Mouse (Mus musculus): ENCODE measurements around the gene Cd5. TPM values are rescaled to one million over a fixed set of nuclear protein-coding genes. Genes with fewer than 3 reads are reported as not detected.

Gene Cd5
- total and polyA plus RNA-seq, 2 experiments, result 0.28 to 0.49 TPM

- Histone ChIP-seq H3K27ac (replicated peaks; ENCODE audit: insufficient read depth, low read depth, low read length) (no peak overlapping the region), H3K9ac (ENCODE audit: low read depth, low read length) (no peak overlapping the region), H3K4me3 (ENCODE audit: insufficient read depth, low read depth, low read length) (no peak overlapping the region), H3K36me3 (ENCODE audit: control insufficient read depth, insufficient read depth, low read length) (no peaks in the 10 kb centered on the region), H3K79me2 (ENCODE audit: control insufficient read depth, insufficient read depth, low read length) (no peaks in the 10 kb centered on the region), H3K4me1 (ENCODE audit: control insufficient read depth, insufficient read depth, low read length) (no peaks in the 10 kb centered on the region), H3K27me3 (ENCODE audit: control insufficient read depth, insufficient read depth, low read length) (no peaks in the 10 kb centered on the region)
- WGBS, result 77% methylated on average over 6 of the region's 6 CpGs
- TF ChIP-seq POLR2A (IDR thresholded peaks at IDR 0.05; ENCODE audit: extremely low read depth, insufficient read depth, low read length), result no peak
- DNase-seq (ENCODE audit: extremely low read depth, low read depth, low spot score), result no peak
Measured at GRCm38 (mm10) chr19:10762468-10762867, 23.7 kb upstream of the Cd5 start.

- no peak overlapping the region for H3K4me3 ChIP-seq (ENCODE audit: insufficient read depth, low read depth, low read length)
- TF ChIP-seq POLR2A (IDR thresholded peaks at IDR 0.05; ENCODE audit: extremely low read depth, insufficient read depth, low read length), result no peak
- TF ChIP-seq CTCF (IDR thresholded peaks at IDR 0.05; ENCODE audit: low read depth, low read length), result no peak
- H3K27me3 ChIP-seq (ENCODE audit: control insufficient read depth, insufficient read depth, low read length), result no peaks in the 10 kb centered on the region
- H3K4me1 ChIP-seq (ENCODE audit: control insufficient read depth, insufficient read depth, low read length), result no peaks in the 10 kb centered on the region
- WGBS, result 87% methylated on average over 8 of the region's 8 CpGs
- H3K79me2 ChIP-seq (ENCODE audit: control insufficient read depth, insufficient read depth, low read length), result no peaks in the 10 kb centered on the region
- no peak for DNase-seq (ENCODE audit: extremely low read depth, low read depth, low spot score)
- no peak overlapping the region for H3K9ac ChIP-seq (ENCODE audit: low read depth, low read length)
- no peak overlapping the region for H3K27ac ChIP-seq (replicated peaks; ENCODE audit: insufficient read depth, low read depth, low read length)
- no peaks in the 10 kb centered on the region for H3K36me3 ChIP-seq (ENCODE audit: control insufficient read depth, insufficient read depth, low read length)
Measured at GRCm38 (mm10) chr19:10761794-10762415, 23.1 kb upstream of the Cd5 start.

GRCm38 (mm10) chr19:10759983-10760831 is 21.4 kb upstream of the Cd5 start:
- 70% methylated on average over 9 of the region's 9 CpGs for WGBS

GRCm38 (mm10) chr19:10759525-10759924 is 20.7 kb upstream of the Cd5 start:
- Histone ChIP-seq H3K27ac (replicated peaks; ENCODE audit: insufficient read depth, low read depth, low read length) (no peak overlapping the region), H3K27me3 (ENCODE audit: control insufficient read depth, insufficient read depth, low read length) (no peaks in the 10 kb centered on the region), H3K4me3 (ENCODE audit: insufficient read depth, low read depth, low read length) (no peak overlapping the region), H3K79me2 (ENCODE audit: control insufficient read depth, insufficient read depth, low read length) (no peaks in the 10 kb centered on the region), H3K4me1 (ENCODE audit: control insufficient read depth, insufficient read depth, low read length) (no peaks in the 10 kb centered on the region), H3K36me3 (ENCODE audit: control insufficient read depth, insufficient read depth, low read length) (no peaks in the 10 kb centered on the region), H3K9ac (ENCODE audit: low read depth, low read length) (no peak overlapping the region)
- TF ChIP-seq CTCF (IDR thresholded peaks at IDR 0.05; ENCODE audit: low read depth, low read length), result no peak
- no peak for TF ChIP-seq POLR2A (IDR thresholded peaks at IDR 0.05; ENCODE audit: extremely low read depth, insufficient read depth, low read length)
- DNase-seq (ENCODE audit: extremely low read depth, low read depth, low spot score), result no peak

More at GRCm38 (mm10) chr19:10759983-10760831, 21.4 kb upstream of the Cd5 start:
- Histone ChIP-seq H3K4me1 (ENCODE audit: control insufficient read depth, insufficient read depth, low read length) (no peaks in the 10 kb centered on the region), H3K27me3 (ENCODE audit: control insufficient read depth, insufficient read depth, low read length) (no peaks in the 10 kb centered on the region), H3K9ac (ENCODE audit: low read depth, low read length) (no peak overlapping the region), H3K4me3 (ENCODE audit: insufficient read depth, low read depth, low read length) (no peak overlapping the region), H3K36me3 (ENCODE audit: control insufficient read depth, insufficient read depth, low read length) (no peaks in the 10 kb centered on the region), H3K27ac (replicated peaks; ENCODE audit: insufficient read depth, low read depth, low read length) (no peak overlapping the region), H3K79me2 (ENCODE audit: control insufficient read depth, insufficient read depth, low read length) (no peaks in the 10 kb centered on the region)
- no peak for DNase-seq (ENCODE audit: extremely low read depth, low read depth, low spot score)
- TF ChIP-seq POLR2A (IDR thresholded peaks at IDR 0.05; ENCODE audit: extremely low read depth, insufficient read depth, low read length), result no peak
- no peak for TF ChIP-seq CTCF (IDR thresholded peaks at IDR 0.05; ENCODE audit: low read depth, low read length)

- no peaks in the 10 kb centered on the region for H3K79me2 ChIP-seq (ENCODE audit: control insufficient read depth, insufficient read depth, low read length)
- DNase-seq (ENCODE audit: extremely low read depth, low read depth, low spot score), result no peak
- TF ChIP-seq CTCF (IDR thresholded peaks at IDR 0.05; ENCODE audit: low read depth, low read length), result no peak
- H3K9ac ChIP-seq (ENCODE audit: low read depth, low read length), result no peak overlapping the region
- no peaks in the 10 kb centered on the region for H3K4me1 ChIP-seq (ENCODE audit: control insufficient read depth, insufficient read depth, low read length)
- no peak overlapping the region for H3K27ac ChIP-seq (replicated peaks; ENCODE audit: insufficient read depth, low read depth, low read length)
- H3K36me3 ChIP-seq (ENCODE audit: control insufficient read depth, insufficient read depth, low read length), result no peaks in the 10 kb centered on the region
- WGBS, result 75% methylated on average over 6 of the region's 6 CpGs
- H3K4me3 ChIP-seq (ENCODE audit: insufficient read depth, low read depth, low read length), result no peak overlapping the region
- H3K27me3 ChIP-seq (ENCODE audit: control insufficient read depth, insufficient read depth, low read length), result no peaks in the 10 kb centered on the region
Measured at GRCm38 (mm10) chr19:10758708-10759107, 19.9 kb upstream of the Cd5 start.

- Histone ChIP-seq H3K9ac (ENCODE audit: low read depth, low read length) (no peak overlapping the region), H3K36me3 (ENCODE audit: control insufficient read depth, insufficient read depth, low read length) (no peaks in the 10 kb centered on the region), H3K4me3 (ENCODE audit: insufficient read depth, low read depth, low read length) (no peak overlapping the region), H3K27me3 (ENCODE audit: control insufficient read depth, insufficient read depth, low read length) (no peaks in the 10 kb centered on the region), H3K79me2 (ENCODE audit: control insufficient read depth, insufficient read depth, low read length) (no peaks in the 10 kb centered on the region), H3K4me1 (ENCODE audit: control insufficient read depth, insufficient read depth, low read length) (no peaks in the 10 kb centered on the region), H3K27ac (replicated peaks; ENCODE audit: insufficient read depth, low read depth, low read length) (no peak overlapping the region)
- TF ChIP-seq CTCF (IDR thresholded peaks at IDR 0.05; ENCODE audit: low read depth, low read length) (no peak), POLR2A (IDR thresholded peaks at IDR 0.05; ENCODE audit: extremely low read depth, insufficient read depth, low read length) (no peak)
- 83% methylated on average over 2 of the region's 2 CpGs for WGBS
- DNase-seq (ENCODE audit: extremely low read depth, low read depth, low spot score), result no peak
Measured at GRCm38 (mm10) chr19:10757526-10757925, 18.7 kb upstream of the Cd5 start.
